Mouse (Mus musculus): ENCODE measurements around the gene Aftph. TPM values are rescaled to one million over a fixed set of nuclear protein-coding genes. Genes with fewer than 3 reads are reported as not detected.

The Aftph gene
- polyA plus RNA-seq, 1 experiment from 2014 or later = 16.5 TPM

GRCm38 (mm10) chr11:20691000-20691399, 50.4 kb downstream of the Aftph start:
- Histone ChIP-seq H3K27me3 (ENCODE audit: control insufficient read depth, insufficient read depth, low read length) (no peaks in the 10 kb centered on the region), H3K36me3 (ENCODE audit: control insufficient read depth, insufficient read depth, low read length) (no peaks in the 10 kb centered on the region; the same call in 1 of the 2 replicates), H3K27ac (replicated peaks; ENCODE audit: low read depth, low read length) (no peak overlapping the region), H3K4me2 (ENCODE audit: low read depth, severe bottlenecking) (no peak overlapping the region), H3K4me1 (ENCODE audit: control insufficient read depth, insufficient read depth, low read length) (no peaks in the 10 kb centered on the region), H3K9me3 (ENCODE audit: control insufficient read depth, low read length) (no peaks in the 10 kb centered on the region), H3K9ac (ENCODE audit: low read length) (no peak overlapping the region), H3K4me3 (ENCODE audit: low read depth, low read length) (no peak overlapping the region)
- 5% methylated on average over 4 of the region's 4 CpGs for WGBS
- ATAC-seq (ENCODE audit: insufficient number of reproducible peaks, low FRiP score, low TSS enrichment, low read depth) (peak; percentile 77; the same call in 1 of the 2 replicates), DNase-seq (ENCODE audit: low spot score) (peak; percentile 85)

- H3K4me1 ChIP-seq (ENCODE audit: control insufficient read depth, insufficient read depth, low read length) = no peaks in the 10 kb centered on the region
- H3K9me3 ChIP-seq (ENCODE audit: control insufficient read depth, low read length) = no peaks in the 10 kb centered on the region
- no peak for ATAC-seq (ENCODE audit: insufficient number of reproducible peaks, low FRiP score, low TSS enrichment, low read depth)
- H3K27me3 ChIP-seq (ENCODE audit: control insufficient read depth, insufficient read depth, low read length) = no peaks in the 10 kb centered on the region
- H3K4me2 ChIP-seq (ENCODE audit: low read depth, severe bottlenecking) = no peak overlapping the region
- H3K27ac ChIP-seq (replicated peaks; ENCODE audit: low read depth, low read length) = no peak overlapping the region
- H3K9ac ChIP-seq (ENCODE audit: low read length) = no peak overlapping the region
- 84% methylated on average over 5 of the region's 5 CpGs for WGBS
- DNase-seq (ENCODE audit: low spot score) = no peak
- H3K36me3 ChIP-seq (ENCODE audit: control insufficient read depth, insufficient read depth, low read length) = 0 out of 2 replicates have a peak, but pooled peaks cover 2% of the 10 kb centered on the region
- no peak overlapping the region for H3K4me3 ChIP-seq (ENCODE audit: low read depth, low read length)
Observed at GRCm38 (mm10) chr11:20681679-20682078, 59.7 kb downstream of the Aftph start.

DNA sequence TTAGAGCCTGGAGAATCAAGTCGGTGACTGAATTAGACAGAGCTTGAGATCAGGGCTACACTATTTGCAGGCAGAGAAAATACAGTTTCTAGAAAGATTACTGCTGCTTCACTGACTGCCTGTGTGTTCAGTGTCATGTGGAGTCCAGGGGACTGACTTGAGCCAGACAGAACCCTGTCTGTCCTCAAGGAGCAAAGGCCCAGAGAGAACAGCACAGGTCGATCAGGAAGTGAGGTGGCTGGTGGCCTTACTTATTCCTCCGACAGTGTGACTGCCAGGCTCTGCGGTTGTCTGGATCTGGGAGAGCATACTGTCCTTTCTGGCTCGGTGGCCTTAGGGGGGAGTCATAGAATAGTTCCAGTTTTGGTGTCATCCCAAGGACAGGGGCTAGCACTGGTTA, 60.6 kb downstream of the Aftph start:
- DNase-seq (ENCODE audit: low spot score) (no peak), ATAC-seq (ENCODE audit: insufficient number of reproducible peaks, low FRiP score, low TSS enrichment, low read depth) (no peak)
- Histone ChIP-seq H3K36me3 (ENCODE audit: control insufficient read depth, insufficient read depth, low read length) (0 out of 2 replicates have a peak, but pooled peaks cover 2% of the 10 kb centered on the region), H3K27me3 (ENCODE audit: control insufficient read depth, insufficient read depth, low read length) (no peaks in the 10 kb centered on the region), H3K4me2 (ENCODE audit: low read depth, severe bottlenecking) (no peak overlapping the region), H3K4me3 (ENCODE audit: low read depth, low read length) (no peak overlapping the region), H3K27ac (replicated peaks; ENCODE audit: low read depth, low read length) (no peak overlapping the region), H3K9ac (ENCODE audit: low read length) (no peak overlapping the region), H3K4me1 (ENCODE audit: control insufficient read depth, insufficient read depth, low read length) (no peaks in the 10 kb centered on the region), H3K9me3 (ENCODE audit: control insufficient read depth, low read length) (no peaks in the 10 kb centered on the region)
- 85% methylated on average over 5 of the region's 5 CpGs for WGBS

- ATAC-seq (ENCODE audit: insufficient number of reproducible peaks, low FRiP score, low TSS enrichment, low read depth) (no peak), DNase-seq (ENCODE audit: low spot score) (no peak)
- Histone ChIP-seq H3K4me1 (ENCODE audit: control insufficient read depth, insufficient read depth, low read length) (no peaks in the 10 kb centered on the region), H3K27ac (replicated peaks; ENCODE audit: low read depth, low read length) (no peak overlapping the region), H3K9me3 (ENCODE audit: control insufficient read depth, low read length) (no peaks in the 10 kb centered on the region), H3K4me3 (ENCODE audit: low read depth, low read length) (no peak overlapping the region), H3K4me2 (ENCODE audit: low read depth, severe bottlenecking) (no peak overlapping the region), H3K27me3 (ENCODE audit: control insufficient read depth, insufficient read depth, low read length) (no peaks in the 10 kb centered on the region), H3K36me3 (ENCODE audit: control insufficient read depth, insufficient read depth, low read length) (no peaks in the 10 kb centered on the region), H3K9ac (ENCODE audit: low read length) (no peak overlapping the region)
- WGBS = 79% methylated on average over 2 of the region's 2 CpGs
Observed at GRCm38 (mm10) chr11:20679396-20679795, 62.0 kb downstream of the Aftph start.

DNA sequence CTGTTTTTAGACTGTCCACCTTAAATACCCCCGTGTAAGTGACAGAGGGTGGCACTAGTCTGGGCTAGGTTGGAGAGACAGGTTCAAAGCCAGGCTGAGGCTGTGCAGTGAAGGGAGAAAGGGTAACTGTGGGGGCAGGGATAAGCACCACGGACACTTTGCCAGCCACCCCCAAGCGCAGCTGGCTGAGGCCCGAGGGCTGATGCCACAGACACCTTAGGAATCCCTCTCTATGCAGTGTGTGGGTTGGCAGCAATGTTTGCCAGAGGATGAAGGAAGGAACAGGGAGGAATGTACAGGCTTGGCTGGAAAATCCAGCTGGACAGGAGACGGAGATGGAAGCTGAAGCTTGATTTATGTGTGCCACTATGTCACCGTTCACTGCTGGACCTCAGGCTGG, 68.9 kb downstream of the Aftph start:
- H3K9me3 ChIP-seq (ENCODE audit: control insufficient read depth, low read length) = no peaks in the 10 kb centered on the region
- H3K27me3 ChIP-seq (ENCODE audit: control insufficient read depth, insufficient read depth, low read length) = no peaks in the 10 kb centered on the region
- H3K4me3 ChIP-seq (ENCODE audit: low read depth, low read length) = no peak overlapping the region
- WGBS = 77% methylated on average over 6 of the region's 6 CpGs
- H3K27ac ChIP-seq (replicated peaks; ENCODE audit: low read depth, low read length) = no peak overlapping the region
- ATAC-seq (ENCODE audit: insufficient number of reproducible peaks, low FRiP score, low TSS enrichment, low read depth) (no peak), DNase-seq (ENCODE audit: low spot score) (no peak)
- no peak overlapping the region for H3K4me2 ChIP-seq (ENCODE audit: low read depth, severe bottlenecking)
- H3K36me3 ChIP-seq (ENCODE audit: control insufficient read depth, insufficient read depth, low read length) = no peaks in the 10 kb centered on the region
- no peak overlapping the region for H3K9ac ChIP-seq (ENCODE audit: low read length)
- H3K4me1 ChIP-seq (ENCODE audit: control insufficient read depth, insufficient read depth, low read length) = peaks cover 3% of the 10 kb centered on the region; the same call in 1 of the 2 replicates

DNA sequence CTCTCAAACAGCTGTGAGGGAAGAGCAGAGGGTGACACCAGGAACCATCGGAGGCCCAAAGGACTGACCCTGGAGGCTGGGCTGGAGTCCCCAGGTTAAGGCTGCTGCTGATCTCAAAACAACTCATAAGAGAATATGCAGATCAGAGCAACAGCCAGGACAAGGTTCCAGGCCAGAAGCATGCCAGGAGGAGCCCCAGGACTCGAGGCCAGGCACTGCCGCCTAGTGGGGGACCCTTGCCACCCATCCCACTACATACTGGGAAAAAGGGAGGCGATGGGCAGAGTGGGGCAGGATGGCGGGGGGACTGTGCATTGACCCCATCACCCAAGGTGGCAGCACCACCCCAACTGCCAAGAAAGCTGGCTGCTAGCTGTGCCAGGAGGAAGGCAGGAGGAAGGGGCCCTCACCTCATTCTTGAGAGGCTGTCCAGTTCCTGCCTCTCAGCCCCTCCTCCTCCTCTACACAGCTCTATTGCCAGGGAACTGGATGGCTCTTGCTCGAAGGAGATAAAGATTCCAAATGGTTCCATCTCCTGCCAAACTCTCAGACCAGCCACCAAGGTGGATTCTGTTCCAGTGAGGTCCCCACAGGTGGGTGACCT, 69.5 kb downstream of the Aftph start:
- H3K36me3 ChIP-seq (ENCODE audit: control insufficient read depth, insufficient read depth, low read length) = no peaks in the 10 kb centered on the region
- no peak overlapping the region for H3K9ac ChIP-seq (ENCODE audit: low read length)
- peaks cover 3% of the 10 kb centered on the region; the same call in 1 of the 2 replicates for H3K4me1 ChIP-seq (ENCODE audit: control insufficient read depth, insufficient read depth, low read length)
- ATAC-seq (ENCODE audit: insufficient number of reproducible peaks, low FRiP score, low TSS enrichment, low read depth) = 0 out of 2 replicates have a peak, but pooled peaks have one; percentile 26
- 55% methylated on average over 6 of the region's 6 CpGs for WGBS
- no peaks in the 10 kb centered on the region for H3K9me3 ChIP-seq (ENCODE audit: control insufficient read depth, low read length)
- no peak overlapping the region for H3K4me3 ChIP-seq (ENCODE audit: low read depth, low read length)
- no peak overlapping the region for H3K27ac ChIP-seq (replicated peaks; ENCODE audit: low read depth, low read length)
- no peak overlapping the region for H3K4me2 ChIP-seq (ENCODE audit: low read depth, severe bottlenecking)
- H3K27me3 ChIP-seq (ENCODE audit: control insufficient read depth, insufficient read depth, low read length) = no peaks in the 10 kb centered on the region
- no peak for DNase-seq (ENCODE audit: low spot score)

DNA sequence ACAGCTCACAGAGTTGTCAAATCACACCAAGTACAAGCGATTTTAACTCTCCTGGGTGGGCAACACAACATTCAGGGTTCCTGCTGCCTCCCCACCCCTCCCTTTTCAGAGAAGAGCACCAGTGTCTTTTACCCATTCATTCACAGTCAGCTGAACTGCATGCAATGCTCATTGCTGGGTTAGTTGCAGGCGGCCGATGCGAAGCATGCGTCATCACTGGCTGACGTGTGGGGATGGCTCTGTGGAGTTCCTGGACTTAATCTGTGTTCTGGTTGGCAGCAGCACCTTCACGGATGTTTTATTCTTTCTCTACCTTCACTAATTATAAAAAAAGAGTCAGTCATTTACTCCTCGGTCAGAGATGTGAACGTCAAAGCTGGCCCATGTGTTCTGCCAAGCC, 76.5 kb downstream of the Aftph start:
- Histone ChIP-seq H3K27me3 (ENCODE audit: control insufficient read depth, insufficient read depth, low read length) (no peaks in the 10 kb centered on the region), H3K4me2 (ENCODE audit: low read depth, severe bottlenecking) (no peak overlapping the region), H3K9me3 (ENCODE audit: control insufficient read depth, low read length) (no peaks in the 10 kb centered on the region), H3K9ac (ENCODE audit: low read length) (no peak overlapping the region), H3K36me3 (ENCODE audit: control insufficient read depth, insufficient read depth, low read length) (no peaks in the 10 kb centered on the region), H3K27ac (replicated peaks; ENCODE audit: low read depth, low read length) (no peak overlapping the region), H3K4me1 (ENCODE audit: control insufficient read depth, insufficient read depth, low read length) (peaks cover 3% of the 10 kb centered on the region; the same call in 1 of the 2 replicates), H3K4me3 (ENCODE audit: low read depth, low read length) (no peak overlapping the region)
- DNase-seq (ENCODE audit: low spot score) = no peak
- 80% methylated on average over 9 of the region's 9 CpGs for WGBS
- ATAC-seq (ENCODE audit: insufficient number of reproducible peaks, low FRiP score, low TSS enrichment, low read depth) = no peak

DNA sequence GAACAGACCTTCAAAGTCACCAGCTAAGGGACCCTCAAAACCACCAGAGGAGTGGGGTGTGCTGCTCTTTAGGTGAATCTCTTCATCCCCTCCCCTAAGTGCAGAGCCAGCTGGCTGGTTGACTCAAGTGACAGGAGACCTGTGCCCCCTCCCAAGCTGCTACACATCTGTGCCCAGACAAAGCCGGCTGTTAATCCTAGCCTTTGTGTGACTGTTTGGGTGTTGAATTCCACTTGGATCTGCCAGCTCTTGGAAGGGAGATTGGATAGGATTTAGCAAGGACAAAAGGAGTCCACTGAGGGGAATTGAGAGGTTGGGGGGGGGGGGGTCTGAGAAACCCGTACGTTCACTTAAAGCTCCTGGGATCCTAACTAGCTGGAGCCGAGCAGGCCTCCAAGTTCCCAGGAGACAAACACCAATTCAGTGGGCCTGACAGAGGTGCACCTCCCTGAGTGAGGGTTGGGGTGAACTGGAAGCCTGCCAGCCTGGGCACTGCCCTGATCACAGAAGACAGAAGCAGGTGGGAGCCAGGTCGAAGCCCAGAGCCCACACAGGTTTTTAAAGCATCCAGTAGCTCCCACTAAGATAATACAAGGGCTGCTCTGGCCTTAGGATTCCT, 77.7 kb downstream of the Aftph start:
- H3K9ac ChIP-seq (ENCODE audit: low read length) = no peak overlapping the region
- H3K9me3 ChIP-seq (ENCODE audit: control insufficient read depth, low read length) = no peaks in the 10 kb centered on the region
- 52% methylated on average over 5 of the region's 5 CpGs for WGBS
- no peak overlapping the region for H3K4me2 ChIP-seq (ENCODE audit: low read depth, severe bottlenecking)
- H3K36me3 ChIP-seq (ENCODE audit: control insufficient read depth, insufficient read depth, low read length) = no peaks in the 10 kb centered on the region
- no peak overlapping the region for H3K27ac ChIP-seq (replicated peaks; ENCODE audit: low read depth, low read length)
- no peak overlapping the region for H3K4me3 ChIP-seq (ENCODE audit: low read depth, low read length)
- no peaks in the 10 kb centered on the region for H3K27me3 ChIP-seq (ENCODE audit: control insufficient read depth, insufficient read depth, low read length)
- H3K4me1 ChIP-seq (ENCODE audit: control insufficient read depth, insufficient read depth, low read length) = no peaks in the 10 kb centered on the region
- ATAC-seq (ENCODE audit: insufficient number of reproducible peaks, low FRiP score, low TSS enrichment, low read depth) (no peak), DNase-seq (ENCODE audit: low spot score) (no peak)
